Mouse (Mus musculus) fat pad, adult 2 months (tissue): ENCODE results near the gene Tm4sf19.
"Not testable (repeated sequence)": the region's sequence is repeated elsewhere in the genome, so short reads cannot be mapped to it uniquely, and the experiment has no call there.

ENCODE experiments used
- DNase-seq: peaks from one replicate; pipeline ENCODE4 v3.0.0-alpha.2; 2011; ENCODE audit warnings: low read depth, low spot score; ENCODE audit errors: extremely low read depth

Tm4sf19 gene

GRCm38 (mm10) chr16:32430474-32431046, 30.3 kb downstream of the Tm4sf19 start, which contains the start of gene Pcyt1a:
Pcyt1a (plus strand) TSS chr16:32430921.
- DNase-seq = no peak

GRCm38 (mm10) chr16:32431047-32431591, 30.8 kb downstream of the Tm4sf19 start:
- DNase-seq = no peak

GRCm38 (mm10) chr16:32431926-32432325, 31.6 kb downstream of the Tm4sf19 start:
- DNase-seq = no peak

DNA sequence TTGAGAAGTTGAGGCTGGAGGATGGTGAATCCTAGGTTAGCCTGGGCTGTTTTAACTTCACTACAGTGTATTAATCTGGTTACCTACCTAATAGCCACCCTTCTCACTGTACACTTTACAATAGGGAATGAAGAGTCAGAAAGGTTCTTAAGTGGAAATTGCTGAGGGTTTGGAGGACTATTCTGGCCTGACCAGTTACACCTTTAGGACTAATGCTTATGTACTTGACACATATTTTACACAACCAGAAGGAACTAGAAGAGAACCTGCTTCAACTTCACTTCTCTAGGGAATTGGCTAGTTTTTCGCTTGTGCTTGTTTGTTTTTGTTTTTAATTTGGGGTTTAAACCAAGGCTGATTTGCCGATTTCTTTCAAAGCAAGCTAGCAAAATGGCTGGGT, 32.8 kb downstream of the Tm4sf19 start:
- no peak for DNase-seq

DNA sequence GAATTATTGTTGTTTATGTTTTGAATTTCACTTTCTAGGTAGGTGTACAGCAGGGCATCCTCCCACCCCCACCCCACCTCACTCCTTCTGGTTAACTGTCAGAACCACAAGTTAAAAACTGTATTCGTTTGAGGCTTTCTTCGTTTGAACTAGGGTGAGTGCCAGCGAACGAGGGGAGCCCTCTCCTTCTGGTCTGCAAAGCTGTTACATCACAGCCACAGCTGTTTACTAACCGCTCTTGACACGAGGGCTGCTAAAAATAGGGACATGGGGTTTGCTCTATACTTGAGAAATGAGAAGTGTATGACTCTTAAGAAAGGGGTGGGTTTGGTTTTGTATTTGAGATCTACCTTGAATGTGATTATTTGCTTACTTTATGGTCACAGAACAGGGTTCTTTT, 33.8 kb downstream of the Tm4sf19 start:
- no peak for DNase-seq

DNA sequence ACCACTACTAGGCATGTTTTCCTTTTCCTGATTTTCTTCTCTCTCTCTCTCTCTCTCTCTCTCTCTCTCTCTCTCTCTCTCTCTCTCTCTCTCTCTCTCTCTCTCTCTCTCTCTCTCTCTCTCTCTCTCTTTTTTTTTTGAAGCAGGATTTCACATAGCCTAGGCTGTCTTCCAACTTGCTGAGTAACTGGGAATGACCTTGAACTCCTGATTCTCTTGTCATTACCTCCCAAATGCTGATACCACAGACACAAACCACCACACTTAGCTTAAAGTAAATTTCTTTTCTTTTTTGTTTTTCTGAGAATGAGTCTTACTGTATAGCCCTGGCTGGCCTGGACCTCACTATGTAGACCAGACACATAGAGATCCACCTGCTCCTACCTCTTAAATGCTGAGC, 34.4 kb downstream of the Tm4sf19 start:
- DNase-seq = no peak

DNA sequence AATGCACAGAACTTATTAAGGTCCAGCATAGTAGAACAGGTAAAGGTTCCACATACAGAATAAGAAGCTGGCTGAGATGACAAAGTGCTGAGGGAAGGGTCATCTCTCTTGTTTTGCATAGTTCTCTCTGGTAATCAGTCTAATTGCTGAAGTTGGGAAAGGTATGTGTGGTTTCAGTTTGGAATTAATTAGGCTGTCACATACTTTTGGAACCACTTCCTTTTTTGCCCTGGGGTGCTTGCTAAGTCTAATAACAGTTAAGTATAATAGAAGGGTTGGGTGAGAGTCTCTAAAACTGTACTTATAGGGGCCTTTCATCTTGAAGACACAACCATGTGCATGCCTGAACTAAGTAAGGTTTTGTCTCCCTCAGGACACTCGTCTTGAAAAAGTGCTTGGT, 36.4 kb downstream of the Tm4sf19 start:
- no peak for DNase-seq

DNA sequence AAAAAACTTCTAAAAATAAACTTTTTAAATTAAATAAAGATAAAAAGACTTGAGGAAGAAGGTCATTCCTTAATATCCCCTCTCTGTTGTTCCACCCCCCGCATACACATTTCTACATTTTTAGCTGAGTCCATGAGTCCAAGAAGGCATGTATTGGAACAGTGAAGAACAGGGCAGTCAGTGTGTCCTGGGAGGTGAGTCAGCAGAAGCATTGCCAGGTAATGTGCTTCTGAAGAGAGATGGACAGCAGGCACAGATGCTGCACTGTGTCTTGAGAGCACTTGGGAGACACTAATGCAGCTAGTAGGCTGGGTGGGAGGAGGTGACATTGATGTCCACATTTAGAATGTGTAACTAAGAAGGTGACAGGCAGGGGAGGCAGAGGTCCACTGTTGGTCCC, 37.0 kb downstream of the Tm4sf19 start:
- DNase-seq = no peak

DNA sequence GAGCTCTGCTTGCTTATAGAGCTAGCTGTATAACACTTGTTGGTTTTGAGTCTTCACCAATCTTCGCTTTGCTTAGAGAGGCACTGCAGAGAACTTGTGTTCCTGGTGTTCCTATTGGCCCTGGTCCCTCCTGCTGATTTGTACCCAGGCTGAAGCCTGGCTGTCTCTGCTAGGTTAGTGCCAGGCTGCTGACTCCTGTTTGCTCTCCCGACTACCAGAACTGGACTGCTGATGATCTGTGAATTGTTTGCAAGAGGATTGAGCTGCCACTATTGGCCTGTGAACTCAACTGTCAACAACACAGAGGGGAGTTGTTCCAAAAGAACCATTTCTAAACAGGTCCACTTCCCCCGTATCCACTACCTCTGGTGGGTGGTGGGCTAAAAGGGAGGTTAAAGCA, 41.1 kb downstream of the Tm4sf19 start:
- no peak for DNase-seq

- not testable (repeated sequence) for DNase-seq
Observed at GRCm38 (mm10) chr16:32444615-32445014, 44.3 kb downstream of the Tm4sf19 start.

GRCm38 (mm10) chr16:32445558-32445957, 45.3 kb downstream of the Tm4sf19 start:
- no peak for DNase-seq

GRCm38 (mm10) chr16:32446563-32447138, 46.3 kb downstream of the Tm4sf19 start:
- DNase-seq = no peak

DNA sequence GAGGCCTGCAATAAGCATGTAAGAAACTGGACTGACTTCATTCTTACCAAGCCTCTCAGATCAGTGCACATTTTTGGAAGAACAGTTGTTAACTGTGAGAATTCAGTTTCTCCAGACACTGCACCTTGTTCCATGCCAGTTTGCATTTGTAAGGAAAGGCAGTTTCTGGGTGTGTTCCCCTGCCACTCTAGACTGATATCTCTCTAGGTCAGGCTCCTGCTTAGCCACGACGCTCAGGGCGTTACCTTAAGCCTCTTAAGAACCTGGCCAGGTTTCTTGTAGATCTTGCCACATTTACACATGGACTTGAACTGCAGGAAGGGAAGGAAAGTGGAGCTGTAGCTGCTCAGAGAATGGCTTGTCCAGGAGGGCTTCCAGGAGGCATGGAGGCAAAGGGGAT, 49.4 kb downstream of the Tm4sf19 start:
- DNase-seq = no peak

DNA sequence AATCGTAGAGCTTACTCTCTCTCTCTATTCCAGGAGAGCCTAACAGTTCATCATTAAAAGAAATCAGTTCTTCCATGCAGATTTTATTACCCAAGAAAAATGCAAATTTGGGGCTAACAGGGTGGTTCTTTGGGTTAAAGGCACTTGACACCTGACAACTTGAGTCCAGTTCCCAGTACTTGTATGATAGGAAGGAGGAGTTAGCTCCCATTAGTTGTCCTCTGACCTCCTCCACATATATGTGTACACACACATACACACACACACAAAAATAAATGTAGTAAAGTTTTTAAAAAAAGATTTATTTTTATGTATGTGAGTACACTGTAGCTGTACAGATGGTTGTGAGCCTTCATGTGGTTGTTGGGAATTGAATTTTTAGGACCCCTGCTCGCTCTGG, 49.8 kb downstream of the Tm4sf19 start:
- DNase-seq = no peak

DNA sequence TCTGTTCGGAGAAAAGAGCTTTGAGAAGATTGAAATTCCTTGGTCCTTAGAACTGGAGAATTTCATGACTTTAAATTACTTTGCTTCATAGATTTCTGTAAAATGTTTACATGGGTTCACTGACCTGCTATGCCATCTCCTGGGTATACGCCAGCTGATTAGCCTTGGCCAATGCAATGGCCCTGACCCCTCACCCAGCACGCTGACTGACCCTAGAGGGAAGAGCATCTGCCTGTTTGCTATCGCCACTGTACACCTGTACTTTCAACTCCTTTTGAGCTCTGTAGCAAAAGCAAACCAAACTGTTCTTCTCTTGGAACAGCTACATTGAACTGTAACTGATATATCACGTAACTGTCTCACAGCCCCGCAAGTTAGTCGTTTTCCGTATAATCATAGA, 52.8 kb downstream of the Tm4sf19 start:
- DNase-seq = no peak

- DNase-seq = no peak
Observed at GRCm38 (mm10) chr16:32454646-32455045, 54.3 kb downstream of the Tm4sf19 start.

GRCm38 (mm10) chr16:32456086-32456485, 55.8 kb downstream of the Tm4sf19 start:
- no peak for DNase-seq

- no peak for DNase-seq
Observed at GRCm38 (mm10) chr16:32456761-32457160, 56.5 kb downstream of the Tm4sf19 start.
